Mouse (Mus musculus): Measurements from ENCODE around the gene Ncor2.

GRCm38 (mm10) chr5:125174726-125175672, 4.0 kb downstream of the Ncor2 start:
- no peak for TF ChIP-seq CTCF (conservative IDR thresholded peaks at IDR 0.05; ENCODE audit: low read length)
- no peak for TF ChIP-seq NANOG (IDR thresholded peaks at IDR 0.05; ENCODE audit: borderline replicate concordance, low read length)
- TF ChIP-seq POU5F1 (IDR thresholded peaks at IDR 0.05; ENCODE audit: borderline replicate concordance, low read length) = no peak
